ENCODE assay signal across 8 mouse cellular contexts in genomic region chrX:36329040-36329649, GRCm38 (mm10). TPM values are rescaled to one million over a fixed set of nuclear protein-coding genes. Genes with fewer than 3 reads are reported as not detected.
DNase-seq lines count a peak whose midpoint lies in the region; ATAC-seq and TF ChIP-seq lines count a peak whose summit lies in the region.

No protein-coding gene starts in this region.

- no peaks in the 10 kb centered on the region for H3K36me3 ChIP-seq in kidney, adult 2 months (ENCODE audit: control insufficient read depth, insufficient read depth, low read length)
- no peaks in the 10 kb centered on the region for H3K36me3 ChIP-seq in lung, embryonic 15.5 days
- no peaks in the 10 kb centered on the region for H3K36me3 ChIP-seq in stomach, embryonic 15.5 days

- peaks cover 4% of the 10 kb centered on the region; the same call in 1 of the 2 replicates for H3K4me1 ChIP-seq in kidney, adult 2 months (ENCODE audit: control insufficient read depth, insufficient read depth, low read length)
- peaks cover 7% of the 10 kb centered on the region; the same call in 1 of the 2 replicates for H3K4me1 ChIP-seq in lung, embryonic 15.5 days
- H3K4me1 ChIP-seq in stomach, embryonic 15.5 days: 0 out of 2 replicates have a peak, but pooled peaks cover 4% of the 10 kb centered on the region

- H3K27me3 ChIP-seq in kidney, adult 2 months (replicated peaks; ENCODE audit: control insufficient read depth, insufficient read depth, low read length): no peaks in the 10 kb centered on the region
- H3K27me3 ChIP-seq in lung, embryonic 15.5 days: peaks cover 11% of the 10 kb centered on the region; the same call in 1 of the 2 replicates
- no peaks in the 10 kb centered on the region for H3K27me3 ChIP-seq in stomach, embryonic 15.5 days (replicated peaks)

- TF ChIP-seq POLR2A in kidney, adult 2 months (IDR thresholded peaks at IDR 0.05; ENCODE audit: low read depth, low read length): no peak

- 0% methylated on average over 31 of the region's 66 CpGs for WGBS in kidney, adult 2 months
- 20% methylated on average over 53 of the region's 66 CpGs for WGBS in lung, embryonic 15.5 days
- WGBS in stomach, embryonic 15.5 days: 11% methylated on average over 50 of the region's 66 CpGs

- H3K27ac ChIP-seq in kidney, adult 2 months (ENCODE audit: insufficient read depth, low read depth, low read length): peak overlapping the region; percentile 73; the same call in 1 of the 2 replicates
- no peak overlapping the region for H3K27ac ChIP-seq in lung, embryonic 15.5 days
- no peak overlapping the region for H3K27ac ChIP-seq in stomach, embryonic 15.5 days

- no peak for TF ChIP-seq CTCF in kidney, adult 2 months (conservative IDR thresholded peaks at IDR 0.05; ENCODE audit: insufficient read depth, insufficient read length, low read depth, low read length)

- H3K9ac ChIP-seq in lung, embryonic 15.5 days: 0 out of 2 replicates have a peak overlapping the region, but pooled peaks have one; percentile 24
- no peak overlapping the region for H3K9ac ChIP-seq in stomach, embryonic 15.5 days

- peak overlapping the region; percentile 73 for H3K4me3 ChIP-seq in kidney, adult 2 months (ENCODE audit: insufficient read depth, low read depth, low read length)
- H3K4me3 ChIP-seq in lung, embryonic 15.5 days: peak overlapping the region; percentile 48
- H3K4me3 ChIP-seq in stomach, embryonic 15.5 days (replicated peaks): peak overlapping the region; percentile 44

- no peaks in the 10 kb centered on the region for H3K9me3 ChIP-seq in lung, embryonic 15.5 days
- H3K9me3 ChIP-seq in stomach, embryonic 15.5 days: no peaks in the 10 kb centered on the region

- no peak for ATAC-seq in CD4-positive, CD25-positive, alpha-beta regulatory T cell, adult 4 months
- ATAC-seq in granulocyte monocyte progenitor cell, adult 5-6 weeks (replicated peaks; ENCODE audit: poor library complexity, severe bottlenecking): peak; percentile 8
- ATAC-seq in lung, embryonic 15.5 days (ENCODE audit: borderline replicate concordance, extremely low read depth, low FRiP score, low TSS enrichment): peak; percentile 36; the same call in 1 of the 2 replicates
- no peak; the same call in 1 of the 2 replicates for ATAC-seq in stomach, embryonic 15.5 days (ENCODE audit: insufficient read depth, low FRiP score, low read depth)

- DNase-seq in CD4-positive, CD25-positive, alpha-beta regulatory T cell, adult 2 months (ENCODE audit: low read depth, low spot score): peak; percentile 25
- peak; percentile 8 for DNase-seq in urinary bladder, postnatal 25 days (ENCODE audit: low spot score)
- no peak for DNase-seq in urinary bladder, postnatal 10 days (ENCODE audit: low spot score)
- peak; percentile 29 for DNase-seq in kidney, adult 2 months

- H3K4me2 ChIP-seq in lung, embryonic 15.5 days: peak overlapping the region; percentile 81
- H3K4me2 ChIP-seq in stomach, embryonic 15.5 days: peak overlapping the region; percentile 85

RNA-seq across cellular contexts. Expression of gene Lonrf3, which starts 1.0 kb away (rescaled TPM):
- not detected for polyA plus RNA-seq in CD4-positive, CD25-positive, alpha-beta regulatory T cell, adult 4 months (2017; shearing (Covaris generic))
- total RNA-seq in granulocyte monocyte progenitor cell, adult 5-6 weeks (2014; fragmentation: Nextera tagmentation): 6.1 and 8.9 TPM in 2 replicates
- total RNA-seq in granulocyte monocyte progenitor cell, adult 5-6 weeks (2017): 29.0 and 31.9 TPM in 2 replicates
- polyA plus RNA-seq in kidney, adult 2 months (2012; rRNA removed): 2.3 and 2.6 TPM in 2 replicates
- polyA plus RNA-seq in lung, embryonic 15.5 days (2015; fragmentation: Nextera tagmentation; extraction: Ambion mirVana): 0.69 and 1.2 TPM in 2 replicates
- 0.48 and 0.52 TPM in 2 replicates for polyA plus RNA-seq in stomach, embryonic 15.5 days (2015; fragmentation: Nextera tagmentation; extraction: Ambion mirVana)

Comparison
In these comparisons a context has a peak if more than half of its experiments do, and no peak if none do; other contexts are left out.
1. ATAC-seq: peak in granulocyte monocyte progenitor cell, adult 5-6 weeks (single experiment) and lung, embryonic 15.5 days (single experiment); none in CD4-positive, CD25-positive, alpha-beta regulatory T cell, adult 4 months (single experiment) and stomach, embryonic 15.5 days (single experiment).
2. Peak in every context shown above with its lines, with median percentiles within 50 percentile points of each other: H3K4me3 ChIP-seq.